Mouse (Mus musculus) brain, embryonic 14.5 days (tissue): Measurements from ENCODE around the gene Zfp607b.

Experiments
- CTCF ChIP-seq: fragments of 200-500 bp; IDR thresholded peaks from 2 replicates; pipeline ENCODE4 v1.5.1; 2012; ENCODE audit warnings: inconsistent platforms, mild to moderate bottlenecking, moderate library complexity, borderline replicate concordance; ENCODE audit not compliant: insufficient read depth, insufficient read length; ENCODE audit errors: extremely low read depth
- POLR2A ChIP-seq: fragments of 200-500 bp; IDR thresholded peaks from 2 replicates; pipeline ENCODE4 v1.6.1; 2012; ENCODE audit warnings: mild to moderate bottlenecking, inconsistent platforms, borderline replicate concordance; ENCODE audit not compliant: poor library complexity, insufficient read depth, insufficient read length, severe bottlenecking; ENCODE audit errors: extremely low read depth

GRCm38 (mm10) chr7:27687043-27687442 is 2.1 kb upstream of the Zfp607b start:
- TF ChIP-seq CTCF (no peak), POLR2A (no peak)
